Mouse (Mus musculus) kidney, adult 2 months (tissue): ENCODE measurements at regions not wholly inside any gene's neighbourhood (a gene's known extent, or its start where the extent isn't known, plus 50 kb on each side); places are given as distances from the start of the nearest gene placed in this dataset.

Experiments
- CTCF ChIP-seq: fragments of 200-500 bp; conservative IDR thresholded peaks from 2 replicates; pipeline ENCODE4 v1.5.1; 2011; ENCODE audit warnings: low read depth, mild to moderate bottlenecking, control low read depth, low read length, moderate library complexity, mixed read lengths; ENCODE audit not compliant: insufficient read depth, insufficient read length
- POLR2A ChIP-seq: fragments of 200-500 bp; IDR thresholded peaks from one replicate; pipeline ENCODE4 v1.6.1; 2011; ENCODE audit warnings: low read depth, low read length, control low read depth

DNA sequence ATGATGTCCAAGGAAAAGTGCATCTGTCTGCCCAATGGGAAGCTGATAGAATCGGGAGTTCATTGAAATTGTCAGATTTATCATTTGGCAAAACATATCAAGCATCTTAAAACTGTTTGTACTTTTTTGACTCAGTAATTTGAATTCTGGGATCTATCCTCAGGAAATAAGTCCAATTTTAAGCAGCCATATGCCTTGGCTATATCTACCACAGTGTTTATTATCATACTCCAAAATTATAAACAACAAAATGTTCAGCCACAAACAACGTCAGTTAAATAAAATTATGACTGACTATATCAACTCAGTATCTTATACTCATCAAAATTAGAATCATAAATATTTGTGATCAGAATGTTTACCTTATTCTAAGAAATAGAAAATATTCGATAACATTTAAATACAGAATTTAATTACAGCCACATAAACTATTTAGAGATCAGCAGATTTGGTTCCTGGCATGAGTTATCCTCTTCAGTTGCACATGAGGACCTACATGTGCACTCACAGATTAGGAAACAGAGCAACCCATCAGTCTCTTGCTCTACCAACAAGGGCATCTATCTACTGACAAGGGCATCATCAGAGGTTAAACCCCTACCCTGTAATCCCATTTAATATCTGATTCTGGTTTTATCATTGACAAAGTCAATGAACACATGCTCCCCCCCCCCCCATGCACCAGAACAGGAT is 451.9 kb upstream of the Sphkap start:
- TF ChIP-seq CTCF (no peak), POLR2A (no peak)
